Mouse (Mus musculus): ENCODE data around the gene Cd68. TPM values are rescaled to one million over a fixed set of nuclear protein-coding genes. Genes with fewer than 3 reads are reported as not detected.
"Not testable (repeated sequence)": the region's sequence is repeated elsewhere in the genome, so short reads cannot be mapped to it uniquely, and the experiment has no call there.

The Cd68 gene
- total RNA-seq, 2 experiments from 2014 or later: 11.9 to 13.5 TPM

DNA sequence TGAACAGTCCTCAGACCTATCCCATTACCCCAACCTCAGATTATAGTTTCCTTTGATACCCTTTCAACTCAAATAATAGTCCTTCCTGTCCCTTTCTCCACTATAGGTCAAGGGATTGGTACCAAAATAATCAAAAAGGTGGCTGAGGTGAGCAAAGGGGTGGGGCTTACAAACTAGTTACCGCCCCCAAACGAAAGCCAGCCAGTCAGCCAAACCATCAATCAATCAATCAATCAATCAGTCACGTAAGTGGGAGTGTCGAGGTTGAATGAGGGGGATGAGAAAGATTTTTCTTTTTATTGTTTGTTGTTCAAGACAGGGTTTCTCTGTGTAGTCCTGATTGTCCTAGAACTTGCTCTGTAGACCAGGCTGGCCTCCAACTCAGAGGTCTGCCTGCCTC, 42.9 kb downstream of the Cd68 start:
- no peak for DNase-seq

DNA sequence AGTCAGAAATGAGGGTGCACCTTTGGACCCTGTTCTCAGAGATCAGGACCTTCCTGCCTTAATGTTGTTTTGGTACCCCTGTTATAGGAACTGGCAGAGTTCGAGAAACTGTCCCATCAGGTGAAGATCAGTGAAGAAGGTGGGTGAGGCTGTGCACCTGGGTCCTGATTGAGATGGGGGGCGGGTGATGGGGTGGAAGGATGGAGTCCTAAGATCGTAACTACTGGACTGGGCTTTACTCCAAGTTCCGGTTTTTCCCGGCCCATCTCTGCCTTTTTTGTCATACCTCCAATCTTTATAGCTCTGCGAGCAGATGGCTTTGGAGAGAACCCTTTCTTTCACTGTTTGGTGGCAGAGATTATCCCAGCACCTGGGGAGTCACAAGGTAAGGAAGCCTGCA, 43.5 kb downstream of the Cd68 start:
- no peak for DNase-seq

DNA sequence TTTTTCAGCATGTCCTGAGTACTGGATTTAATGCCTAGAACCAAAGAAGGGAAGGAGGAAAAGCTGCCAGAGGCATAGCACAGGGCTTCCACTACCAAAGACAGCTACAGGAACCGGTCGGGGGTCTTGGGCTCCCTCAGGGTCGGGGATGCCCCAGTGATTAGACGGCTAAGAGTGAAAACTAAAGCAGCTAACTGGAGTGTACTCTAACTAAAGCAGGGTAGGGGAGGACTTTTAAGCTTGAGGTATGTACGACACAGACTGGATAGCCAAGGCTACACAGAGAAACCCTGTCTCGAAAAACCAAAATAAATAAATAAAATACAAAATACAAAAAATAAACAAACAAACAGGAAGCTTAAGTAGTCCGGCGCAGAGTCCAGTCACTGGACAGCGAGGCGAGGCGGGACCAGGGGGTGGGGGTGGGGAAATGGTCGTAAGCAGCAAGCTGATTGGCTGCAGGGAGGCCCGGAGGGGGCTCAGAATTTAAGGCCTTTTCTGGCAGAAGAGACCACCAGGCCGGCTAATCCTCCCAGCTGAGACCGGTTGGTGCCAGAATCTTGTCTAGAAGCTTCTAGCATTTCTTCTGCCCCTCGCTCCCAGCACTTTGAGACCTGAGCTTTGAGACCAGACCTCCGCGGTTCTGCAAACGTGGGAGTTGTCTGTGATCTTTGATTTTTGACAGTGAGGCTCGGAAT, 44.2 kb downstream of the Cd68 start, which contains the start of gene Sat2:
Sat2 (plus strand) TSS at position 454 of the 698 bp plus-strand sequence.
- DNase-seq: peak; percentile 48 to 50

DNA sequence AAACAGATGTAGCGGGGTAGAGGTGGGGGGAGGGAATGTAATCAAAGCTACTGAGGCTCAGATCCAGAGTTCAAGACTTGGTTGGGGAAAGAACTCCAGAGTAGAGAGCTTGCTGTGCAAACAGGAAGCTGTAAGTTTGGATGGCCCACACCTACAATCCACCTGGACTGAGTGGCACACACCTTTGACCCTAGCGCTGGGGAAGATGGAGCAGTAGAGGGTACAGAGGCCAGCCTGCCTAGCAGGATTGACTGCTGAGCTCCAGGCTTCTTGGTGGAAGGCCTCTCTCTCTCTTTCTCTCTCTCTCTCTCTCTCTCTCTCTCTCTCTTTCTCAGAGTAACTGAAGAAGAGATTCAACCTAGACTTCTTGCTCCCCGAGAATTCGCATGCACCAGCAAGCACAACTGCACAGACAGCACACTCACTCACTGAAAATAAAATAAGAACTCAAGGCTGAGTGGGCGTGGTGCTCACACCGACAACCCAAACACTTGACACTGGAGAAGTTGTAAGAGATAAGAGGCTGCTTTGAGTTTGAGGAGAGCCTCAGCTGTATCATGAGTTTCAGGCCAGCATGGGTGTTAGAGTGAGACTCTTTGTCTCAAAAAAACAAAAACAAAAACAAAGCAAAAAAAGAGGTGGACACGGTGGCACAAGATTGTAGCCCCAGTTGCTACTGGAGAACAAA, 45.4 kb downstream of the Cd68 start:
- no peak for DNase-seq

DNA sequence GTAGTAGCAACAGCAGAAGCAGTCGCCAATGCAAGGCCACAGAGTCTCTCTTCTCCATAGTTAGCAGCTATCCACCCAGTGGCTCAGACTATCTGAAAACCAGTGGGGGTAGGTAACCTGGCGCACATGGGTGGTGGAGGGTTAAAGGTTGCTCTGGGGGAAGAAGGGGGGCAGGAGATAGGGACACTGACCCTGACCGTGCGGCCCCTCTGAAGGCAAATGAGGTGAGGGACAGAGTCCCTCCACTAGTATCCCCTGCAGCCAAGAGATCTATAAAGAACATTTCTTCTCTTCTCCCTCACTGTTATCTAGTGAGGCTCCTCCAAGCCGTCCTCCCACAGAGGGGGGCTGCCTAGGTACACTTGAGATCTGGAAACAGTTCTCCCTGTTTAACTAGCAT, 48.1 kb downstream of the Cd68 start, which contains the start of gene Shbg:
Shbg (minus strand) TSS at position 101 of the 400 bp plus-strand sequence.
- no peak for DNase-seq

DNA sequence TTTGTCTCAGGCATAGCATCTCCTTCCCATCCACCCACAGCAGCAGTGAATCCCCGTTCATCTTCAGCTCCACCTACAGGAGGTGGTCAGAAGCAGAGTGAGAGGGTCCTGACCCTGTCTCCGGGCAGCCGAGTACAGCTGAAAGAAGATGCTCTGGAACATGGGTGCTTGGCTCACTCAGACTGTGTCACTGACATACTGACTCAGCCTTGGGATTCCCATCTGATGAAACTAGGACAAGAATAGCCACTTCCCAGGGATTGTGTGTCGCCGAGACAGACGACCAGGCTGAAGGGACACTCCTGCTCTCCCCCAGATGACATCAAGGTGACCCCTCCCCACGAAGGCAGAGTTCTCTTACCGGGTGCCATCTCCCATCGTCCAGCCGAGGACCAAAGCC, 49.2 kb downstream of the Cd68 start:
- DNase-seq: no peak

DNA sequence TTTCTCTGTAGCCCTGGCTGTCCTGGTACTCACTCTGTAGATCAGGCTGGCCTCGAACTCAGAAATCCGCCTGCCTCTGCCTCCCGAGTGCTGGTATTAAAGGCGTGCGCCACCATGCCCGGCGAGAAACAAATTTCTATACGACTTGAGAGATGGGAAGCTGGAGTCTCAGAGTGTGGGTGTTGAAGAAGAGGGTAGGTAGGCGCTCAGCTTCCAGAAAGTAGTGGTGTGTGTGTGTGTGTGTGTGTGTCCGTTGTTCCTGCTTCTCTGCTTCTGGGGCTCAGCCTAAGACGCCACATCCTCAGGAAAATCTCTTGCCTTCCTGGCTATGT, 51.7 kb downstream of the Cd68 start:
- not testable (repeated sequence) for DNase-seq

Small RNAs within 50 kb of the gene (microRNA-seq; reads per million reads assigned to microRNA genes)
- gene Mir1934: 5.9 to 8.1 reads per million in 2 experiments
- 0 reads per million in 2 experiments for gene Mir467f

Other genes starting within 250 kb of the Cd68 start
- gene Dnah2, start 117.0 kb downstream of the Cd68 start, total RNA-seq (2021): 1 to 10 TPM; 5.4 to 5.9 TPM
- gene Efnb3, start 105.9 kb downstream of the Cd68 start, total RNA-seq (2021): 100 to 1,000 TPM; 120 to 121 TPM
- gene Wrap53, start 85.9 kb downstream of the Cd68 start, total RNA-seq (2021): 10 to 100 TPM; 11.8 to 14.3 TPM
- gene Trp53, start 85.8 kb downstream of the Cd68 start, total RNA-seq (2021): 10 to 100 TPM; 25.4 to 27.4 TPM
- gene Atp1b2, start 60.2 kb downstream of the Cd68 start, total RNA-seq (2021): 100 to 1,000 TPM; 400 to 418 TPM
- gene Shbg, start 48.2 kb downstream of the Cd68 start, total RNA-seq (2021): not detected
- 10 to 100 TPM; 11.7 to 13.7 TPM for gene Sat2, start 44.1 kb downstream of the Cd68 start, total RNA-seq (2021)
- gene Fxr2, start 33.2 kb downstream of the Cd68 start, total RNA-seq (2021): 100 to 1,000 TPM; 147 to 153 TPM
- gene Sox15, start 10.8 kb downstream of the Cd68 start, total RNA-seq (2021): not detected
- gene Mpdu1, start 3.5 kb downstream of the Cd68 start, total RNA-seq (2021): 10 to 100 TPM; 55.0 to 58.8 TPM
- 100 to 1,000 TPM; 352 to 354 TPM for gene Eif4a1, start 6.3 kb upstream of the Cd68 start, total RNA-seq (2021)
- gene Senp3, start 15.9 kb upstream of the Cd68 start, total RNA-seq (2021): 100 to 1,000 TPM; 101 to 122 TPM
- gene Tnfsf13, start 19.6 kb upstream of the Cd68 start, total RNA-seq (2021): 1 to 10 TPM; 2.1 to 3.1 TPM
- 1 to 10 TPM; 8.2 to 8.8 TPM for gene Tnfsf12, start 29.7 kb upstream of the Cd68 start, total RNA-seq (2021)
- 1 to 10 TPM in 1 of 2 experiments, under 1 TPM in 1; 0.90 to 1.2 TPM for gene Tnfsfm13, start 29.9 kb upstream of the Cd68 start, total RNA-seq (2021)
- gene Polr2a, start 92.5 kb upstream of the Cd68 start, total RNA-seq (2021): 10 to 100 TPM; 61.2 to 61.3 TPM
- gene Slc35g3, start 95.8 kb upstream of the Cd68 start, total RNA-seq (2021): not detected
- 100 to 1,000 TPM; 116 to 126 TPM for gene Zbtb4, start 99.8 kb upstream of the Cd68 start, total RNA-seq (2021)
- gene Chrnb1, start 129.8 kb upstream of the Cd68 start, total RNA-seq (2021): 1 to 10 TPM in 1 of 2 experiments, under 1 TPM in 1; 0.72 to 1.3 TPM
- gene Fgf11, start 135.7 kb upstream of the Cd68 start, total RNA-seq (2021): 10 to 100 TPM; 29.2 to 31.6 TPM
- under 1 TPM in 1 of 2 experiments, not detected in 1; 0.17 TPM for gene Tmem102, start 139.5 kb upstream of the Cd68 start, total RNA-seq (2021)
- gene Gm39566, start 149.1 kb upstream of the Cd68 start, total RNA-seq (2021): not detected
- gene Spem2, start 152.3 kb upstream of the Cd68 start, total RNA-seq (2021): not detected
- under 1 TPM; 0.57 to 0.63 TPM for gene Spem1, start 156.0 kb upstream of the Cd68 start, total RNA-seq (2021)
- 100 to 1,000 TPM; 192 to 206 TPM for gene Nlgn2, start 171.6 kb upstream of the Cd68 start, total RNA-seq (2021)
- 100 to 1,000 TPM; 109 to 128 TPM for gene Tmem256, start 172.4 kb upstream of the Cd68 start, total RNA-seq (2021)
- gene Plscr3, start 180.2 kb upstream of the Cd68 start, total RNA-seq (2021): 10 to 100 TPM; 16.3 to 16.6 TPM
- gene Tnk1, start 192.6 kb upstream of the Cd68 start, total RNA-seq (2021): under 1 TPM in 1 of 2 experiments, not detected in 1; 0.18 TPM
- gene Tmem95, start 211.9 kb upstream of the Cd68 start, total RNA-seq (2021): not detected
- gene Kctd11, start 215.3 kb upstream of the Cd68 start, total RNA-seq (2021): 1 to 10 TPM; 1.1 TPM
- gene Acap1, start 229.4 kb upstream of the Cd68 start, total RNA-seq (2021): not detected
- gene 2810408A11Rik, start 234.8 kb upstream of the Cd68 start, total RNA-seq (2021): under 1 TPM; 0.46 to 0.95 TPM
- gene Neurl4, start 234.9 kb upstream of the Cd68 start, total RNA-seq (2021): 100 to 1,000 TPM; 117 to 118 TPM
- gene Gps2, start 247.7 kb upstream of the Cd68 start, total RNA-seq (2021): 10 to 100 TPM; 31.9 to 38.2 TPM

Data from layer of hippocampus, postnatal 36 days (tissue).